Mouse (Mus musculus): ENCODE data around the gene Flt1. TPM values are rescaled to one million over a fixed set of nuclear protein-coding genes. Genes with fewer than 3 reads are reported as not detected.
"Not testable (repeated sequence)": the region's sequence is repeated elsewhere in the genome, so short reads cannot be mapped to it uniquely, and the experiment has no call there.

Gene Flt1
- total RNA-seq, 2 experiments from 2014 or later, result 34.2 to 40.2 TPM

- no peak for DNase-seq
These were observed 118.4 kb downstream of the Flt1 start for GRCm38 (mm10) chr5:147607256-147607975.

DNA sequence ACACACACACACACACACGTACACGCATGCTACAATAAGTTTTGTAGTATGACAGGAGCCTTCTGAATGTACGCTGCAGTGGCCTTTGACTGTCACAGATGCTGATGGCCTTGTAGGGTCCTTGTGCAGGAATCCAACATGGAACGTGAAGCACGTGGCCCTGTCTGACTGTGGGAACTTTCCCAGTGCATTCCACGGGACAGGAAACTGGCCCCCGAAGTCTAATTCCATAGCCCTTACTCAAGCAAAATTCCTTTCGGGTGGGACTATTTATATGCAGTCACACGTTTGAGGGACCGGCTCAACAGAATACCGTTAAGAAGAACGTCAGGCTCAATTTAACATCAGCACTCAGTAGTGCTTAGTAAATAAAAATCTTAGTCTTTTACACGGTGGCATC lies 119.1 kb downstream of the Flt1 start:
- no peak for DNase-seq

- no peak for DNase-seq
These were observed 124.1 kb downstream of the Flt1 start for GRCm38 (mm10) chr5:147601460-147602360.

GRCm38 (mm10) chr5:147597825-147598224 lies 128.0 kb downstream of the Flt1 start:
- DNase-seq, result no peak

DNA sequence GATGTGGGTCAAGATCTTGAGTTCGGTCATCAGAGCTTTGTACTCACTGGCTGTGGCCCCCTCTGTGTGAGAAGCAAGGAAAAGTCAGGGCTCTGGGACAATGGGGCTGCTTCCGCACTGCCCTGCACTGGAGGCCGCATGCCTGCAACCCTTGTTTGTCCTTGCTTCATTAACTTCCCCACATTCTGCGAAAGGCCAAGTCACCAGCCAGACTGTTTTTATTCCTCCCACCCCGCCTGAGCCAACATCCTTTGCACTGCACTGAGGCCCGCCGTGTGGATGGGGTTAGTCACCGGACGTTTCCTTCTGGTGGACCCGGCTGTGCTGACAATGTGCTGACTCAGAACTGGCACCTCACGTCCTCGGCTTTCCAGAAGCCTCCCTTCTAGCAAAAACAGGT lies 136.0 kb downstream of the Flt1 start:
- no peak for DNase-seq

DNA sequence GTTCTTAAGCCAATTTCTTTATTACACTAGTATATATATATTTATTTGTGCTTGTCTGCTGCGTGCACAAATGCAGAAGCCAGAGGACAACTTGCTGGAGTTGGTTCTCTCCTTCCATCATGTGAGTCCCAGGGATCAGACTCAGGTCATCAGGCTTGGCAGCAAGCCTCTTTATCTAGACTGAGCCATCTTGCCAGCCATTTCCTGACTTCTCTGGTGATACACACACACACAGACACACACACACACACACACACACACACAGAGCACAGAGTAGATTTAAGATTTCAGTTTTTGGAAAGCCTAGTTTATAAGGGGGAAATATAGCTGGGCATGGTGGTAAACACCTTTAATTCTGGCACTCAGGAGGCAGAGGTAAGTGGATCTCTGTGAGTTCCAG lies 140.7 kb downstream of the Flt1 start:
- no peak for DNase-seq

GRCm38 (mm10) chr5:147584648-147585047 lies 141.2 kb downstream of the Flt1 start:
- DNase-seq, result no peak

- peak; percentile 68 to 70 for DNase-seq
These were observed 142.0 kb downstream of the Flt1 start for GRCm38 (mm10) chr5:147583702-147584298.

DNA sequence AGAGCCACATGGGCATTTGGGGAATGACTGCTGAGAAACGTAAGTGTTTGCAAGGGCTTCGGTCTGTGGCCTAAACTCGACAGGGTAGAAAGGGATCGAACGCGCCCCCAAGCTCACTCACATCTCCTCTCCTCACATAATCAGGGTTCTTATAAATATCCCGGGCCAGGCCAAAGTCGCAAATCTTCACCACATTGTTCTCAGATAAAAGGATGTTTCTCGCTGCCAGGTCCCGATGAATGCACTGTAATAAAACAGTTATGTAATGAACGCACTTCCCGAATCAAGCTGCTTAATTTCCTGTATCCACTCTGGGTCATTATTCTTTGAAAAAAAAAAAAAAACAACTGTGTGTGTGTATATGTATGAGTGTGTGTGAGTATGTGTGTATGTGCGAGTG lies 145.6 kb downstream of the Flt1 start:
- no peak for DNase-seq

DNA sequence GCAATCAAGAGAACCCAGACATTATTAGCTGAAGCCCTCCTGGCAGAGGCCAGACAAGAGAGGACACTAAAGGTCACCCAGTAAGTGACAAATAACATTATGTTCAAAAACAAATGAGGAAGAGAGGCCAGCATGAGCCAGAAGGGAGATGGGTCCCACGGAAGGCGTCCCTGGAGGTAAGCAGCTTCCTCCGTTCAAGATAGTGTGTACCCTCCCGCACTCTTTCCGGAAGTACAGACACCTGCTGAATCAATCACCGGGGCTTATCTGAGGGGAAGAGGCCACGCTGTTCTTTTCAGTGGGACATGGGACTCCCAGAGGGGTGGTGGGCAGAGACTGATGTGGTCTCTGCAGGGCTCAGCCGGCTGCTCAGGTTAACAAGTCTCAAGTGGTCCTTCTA lies 146.1 kb downstream of the Flt1 start:
- no peak for DNase-seq

- no peak for DNase-seq
These were observed 146.7 kb downstream of the Flt1 start for GRCm38 (mm10) chr5:147579148-147579547.

DNA sequence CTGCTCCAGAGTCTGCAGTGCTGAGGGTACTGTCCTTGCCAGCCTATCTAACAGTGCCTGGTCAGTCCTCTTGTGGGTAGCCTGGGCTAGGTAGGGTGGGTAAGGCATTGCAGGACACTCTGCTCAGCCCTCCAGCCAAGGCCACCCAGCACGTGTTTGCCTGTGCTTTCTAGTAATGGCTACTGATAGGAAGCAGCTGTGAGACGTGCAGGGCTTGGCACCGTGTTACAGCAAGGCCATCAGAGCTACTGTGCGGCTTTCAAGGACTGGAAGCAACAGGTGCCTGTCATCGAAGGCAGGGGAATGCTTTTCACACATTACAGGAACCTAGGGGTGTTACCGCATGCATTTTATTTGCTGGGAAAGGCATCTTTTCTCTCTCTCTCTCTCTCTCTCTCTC lies 148.8 kb downstream of the Flt1 start:
- DNase-seq, result no peak

DNA sequence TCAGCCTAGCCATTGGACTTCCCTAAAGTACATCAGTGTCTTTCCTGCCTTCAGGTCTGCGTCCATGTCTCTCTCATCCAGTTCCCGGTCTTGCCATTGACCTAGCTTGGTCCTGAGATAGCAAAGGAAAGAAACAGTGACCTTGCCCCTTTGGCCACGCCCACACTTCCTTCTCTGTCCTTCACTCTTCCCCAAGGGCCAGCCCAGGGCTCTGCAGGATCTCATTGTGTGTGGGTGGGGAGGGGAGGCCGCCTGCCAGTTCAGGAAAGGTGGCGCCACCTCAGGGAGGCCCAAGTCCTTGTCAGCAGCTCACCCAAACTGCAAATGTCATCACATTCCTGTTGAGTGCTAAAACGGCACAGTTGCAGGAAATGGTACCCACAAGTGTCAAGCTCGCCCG lies 151.3 kb downstream of the Flt1 start:
- DNase-seq, result no peak

DNA sequence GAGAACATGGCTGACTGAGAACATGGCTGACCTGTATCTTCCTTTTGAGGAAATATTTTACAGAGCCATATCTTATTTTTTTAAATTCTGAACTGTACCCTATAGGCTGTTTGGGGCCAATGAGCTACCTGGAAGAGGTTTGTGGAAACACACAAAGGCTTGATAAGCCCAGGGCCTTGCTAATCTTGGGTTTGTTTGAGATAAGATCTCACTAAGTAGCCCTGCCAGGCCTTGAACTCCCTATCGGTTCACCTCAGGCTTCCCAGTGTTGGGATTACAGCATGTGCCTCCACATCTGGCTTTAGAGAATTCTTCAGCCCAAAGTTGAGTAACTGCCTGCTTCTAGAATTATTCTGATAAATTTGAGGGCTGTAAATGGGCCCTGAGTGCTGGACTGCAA lies 152.3 kb downstream of the Flt1 start:
- no peak for DNase-seq

DNA sequence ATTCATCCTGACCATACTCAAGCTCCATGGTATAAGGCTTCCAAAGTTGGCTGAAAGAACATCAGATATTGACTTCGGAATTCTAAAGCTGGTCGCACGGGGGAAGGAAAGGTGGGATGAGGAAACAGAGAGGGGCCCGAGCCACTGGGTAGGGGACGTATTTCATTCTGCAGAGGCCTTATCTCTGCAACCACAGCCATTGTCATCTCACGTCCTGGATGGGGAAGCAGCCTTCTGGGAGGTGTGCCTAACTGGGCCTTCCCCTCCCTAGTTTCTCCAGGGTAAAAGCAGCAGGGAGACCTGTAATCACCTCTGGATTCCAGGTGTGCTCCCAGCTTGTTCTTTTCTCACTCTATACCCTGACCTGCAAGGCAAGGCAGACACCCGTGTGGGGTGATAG lies 153.1 kb downstream of the Flt1 start:
- no peak for DNase-seq

GRCm38 (mm10) chr5:147566335-147566734 lies 159.5 kb downstream of the Flt1 start:
- DNase-seq, result no peak

DNA sequence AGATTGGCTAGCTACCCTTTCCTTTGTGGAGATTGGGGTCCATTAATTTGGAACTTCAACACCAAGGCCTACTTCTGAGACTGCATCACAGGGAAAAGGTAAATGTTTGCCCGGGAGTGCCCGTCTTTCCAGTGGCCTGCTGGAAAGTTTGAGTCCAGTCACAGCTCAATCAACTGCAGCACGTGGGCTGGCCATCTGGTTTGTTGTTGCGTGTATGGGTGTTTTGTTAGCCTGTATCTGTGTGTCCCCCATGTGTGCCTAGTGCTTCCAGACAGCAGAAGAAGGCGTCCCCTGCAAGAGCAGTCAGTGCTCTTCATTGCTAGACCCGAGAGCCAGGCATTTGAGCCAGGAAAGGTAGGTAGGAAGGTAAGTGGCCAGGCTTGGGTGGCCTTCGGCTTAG lies 160.4 kb downstream of the Flt1 start:
- peak in 1 of 2 experiments; percentile 28 for DNase-seq

GRCm38 (mm10) chr5:147564140-147564590 lies 161.6 kb downstream of the Flt1 start:
- DNase-seq, result no peak

- no peak for DNase-seq
These were observed 162.2 kb downstream of the Flt1 start for GRCm38 (mm10) chr5:147563511-147564139.

GRCm38 (mm10) chr5:147557641-147558040 lies 168.2 kb downstream of the Flt1 start:
- DNase-seq, result not testable (repeated sequence)

GRCm38 (mm10) chr5:147551879-147552627 lies 173.8 kb downstream of the Flt1 start:
- no peak for DNase-seq
